Mouse (Mus musculus) thymus, postnatal 0 days (tissue): ENCODE data around the gene Pramel7. TPM values are rescaled to one million over a fixed set of nuclear protein-coding genes. Genes with fewer than 3 reads are reported as not detected.
"Not testable (repeated sequence)": the region's sequence is repeated elsewhere in the genome, so short reads cannot be mapped to it uniquely, and the experiment has no call there.

Experiments used
- DNase-seq: peaks from one replicate; pipeline ENCODE4 v3.0.0-alpha.2; 2015; ENCODE audit warnings: low spot score
- polyA plus RNA-seq: library from polyadenylated mRNA; unstranded; fragments of >200 nt; fragmentation: Nextera tagmentation; extraction: Ambion mirVana; gene quantifications from 2 replicates; pipeline ENCODE4 v1.2.1, GENCODE M21; 2015

The Pramel7 gene
- polyA plus RNA-seq, result not detected in 2 replicates

GRCm38 (mm10) chr2:87496993-87497392 is at the start of gene Pramel7:
Pramel7 (minus strand) TSS chr2:87497093.
- not testable (repeated sequence) for DNase-seq

GRCm38 (mm10) chr2:87545442-87545841 is 48.5 kb upstream of the Pramel7 start, which contains the start of gene Olfr1128:
Olfr1128 (minus strand) TSS chr2:87545542.
- DNase-seq, result no peak

- no peak for DNase-seq
Measured at GRCm38 (mm10) chr2:87534826-87535225, 37.9 kb upstream of the Pramel7 start.

GRCm38 (mm10) chr2:87531496-87531895 is 34.6 kb upstream of the Pramel7 start, which contains the start of gene Olfr153:
Olfr153 (plus strand) TSS chr2:87531796.
- no peak for DNase-seq

GRCm38 (mm10) chr2:87525899-87526616 is 29.2 kb upstream of the Pramel7 start:
- DNase-seq, result not testable (repeated sequence)

- no peak for DNase-seq
Measured at GRCm38 (mm10) chr2:87520651-87521050, 23.8 kb upstream of the Pramel7 start.

- DNase-seq, result no peak
Measured at GRCm38 (mm10) chr2:87516581-87516980, 19.7 kb upstream of the Pramel7 start.

- no peak for DNase-seq
Measured at GRCm38 (mm10) chr2:87515457-87516060, 18.7 kb upstream of the Pramel7 start.

GRCm38 (mm10) chr2:87515046-87515445 is 18.2 kb upstream of the Pramel7 start:
- DNase-seq, result no peak

- DNase-seq, result no peak
Measured at GRCm38 (mm10) chr2:87506265-87506664, 9.4 kb upstream of the Pramel7 start, which contains the start of gene Pramel6. Pramel6 (plus strand) TSS chr2:87506565.

- DNase-seq, result no peak
Measured at GRCm38 (mm10) chr2:87482276-87482675, 14.6 kb downstream of the Pramel7 start.

- DNase-seq, result no peak
Measured at GRCm38 (mm10) chr2:87481158-87481557, 15.7 kb downstream of the Pramel7 start.

- DNase-seq, result no peak
Measured at GRCm38 (mm10) chr2:87480207-87480606, 16.7 kb downstream of the Pramel7 start.

- DNase-seq, result no peak
Measured at GRCm38 (mm10) chr2:87461769-87462168, 35.1 kb downstream of the Pramel7 start.

- no peak for DNase-seq
Measured at GRCm38 (mm10) chr2:87453662-87454061, 43.2 kb downstream of the Pramel7 start, which contains the start of gene Olfr1126. Olfr1126 (plus strand) TSS chr2:87453962.

Other genes starting within 250 kb of the Pramel7 start
- gene Olfr1115, start 249.1 kb downstream of the Pramel7 start, polyA plus RNA-seq, result not detected in 2 replicates
- gene Olfr1116, start 229.6 kb downstream of the Pramel7 start, polyA plus RNA-seq, result not detected in 2 replicates
- gene Olfr1118, start 189.5 kb downstream of the Pramel7 start, polyA plus RNA-seq, result not detected in 2 replicates
- not detected in 2 replicates for gene Olfr1120, start 142.3 kb downstream of the Pramel7 start, polyA plus RNA-seq
- not detected in 2 replicates for gene Olfr1121, start 127.2 kb downstream of the Pramel7 start, polyA plus RNA-seq
- gene Olfr1122, start 111.2 kb downstream of the Pramel7 start, polyA plus RNA-seq, result not detected in 2 replicates
- not detected in 2 replicates for gene Olfr1123, start 80.5 kb downstream of the Pramel7 start, polyA plus RNA-seq
- gene Olfr1124, start 66.8 kb downstream of the Pramel7 start, polyA plus RNA-seq, result 0.09 TPM in 1 of 2 replicates, not detected in the other
- not detected in 2 replicates for gene Olfr1126, start 43.1 kb downstream of the Pramel7 start, polyA plus RNA-seq
- gene Pramel6, start 9.5 kb upstream of the Pramel7 start, polyA plus RNA-seq, result not detected in 2 replicates
- not detected in 2 replicates for gene Olfr153, start 34.7 kb upstream of the Pramel7 start, polyA plus RNA-seq
- not detected in 2 replicates for gene Olfr1128, start 48.4 kb upstream of the Pramel7 start, polyA plus RNA-seq
- gene Olfr1129, start 76.8 kb upstream of the Pramel7 start, polyA plus RNA-seq, result not detected in 2 replicates
- not detected in 2 replicates for gene Olfr1130, start 109.1 kb upstream of the Pramel7 start, polyA plus RNA-seq
- gene Olfr1131, start 130.0 kb upstream of the Pramel7 start, polyA plus RNA-seq, result not detected in 2 replicates
- not detected in 2 replicates for gene Olfr1132, start 140.4 kb upstream of the Pramel7 start, polyA plus RNA-seq
- gene Olfr1133, start 150.3 kb upstream of the Pramel7 start, polyA plus RNA-seq, result not detected in 2 replicates
- not detected in 2 replicates for gene Olfr1134, start 161.4 kb upstream of the Pramel7 start, polyA plus RNA-seq
- not detected in 2 replicates for gene Olfr1135, start 176.6 kb upstream of the Pramel7 start, polyA plus RNA-seq
- 0.17 and 0.19 TPM in 2 replicates for gene Olfr1136, start 196.9 kb upstream of the Pramel7 start, polyA plus RNA-seq
- gene Olfr1137, start 216.1 kb upstream of the Pramel7 start, polyA plus RNA-seq, result not detected in 2 replicates
- not detected in 2 replicates for gene Olfr1138, start 242.9 kb upstream of the Pramel7 start, polyA plus RNA-seq
- gene Olfr1140, start 246.7 kb upstream of the Pramel7 start, polyA plus RNA-seq, result not detected in 2 replicates